Mouse (Mus musculus): ENCODE data around the gene Actr1a. TPM values are rescaled to one million over a fixed set of nuclear protein-coding genes. Genes with fewer than 3 reads are reported as not detected.

Gene Actr1a
- total RNA-seq, 2 experiments from 2014 or later = 233 to 238 TPM

DNA sequence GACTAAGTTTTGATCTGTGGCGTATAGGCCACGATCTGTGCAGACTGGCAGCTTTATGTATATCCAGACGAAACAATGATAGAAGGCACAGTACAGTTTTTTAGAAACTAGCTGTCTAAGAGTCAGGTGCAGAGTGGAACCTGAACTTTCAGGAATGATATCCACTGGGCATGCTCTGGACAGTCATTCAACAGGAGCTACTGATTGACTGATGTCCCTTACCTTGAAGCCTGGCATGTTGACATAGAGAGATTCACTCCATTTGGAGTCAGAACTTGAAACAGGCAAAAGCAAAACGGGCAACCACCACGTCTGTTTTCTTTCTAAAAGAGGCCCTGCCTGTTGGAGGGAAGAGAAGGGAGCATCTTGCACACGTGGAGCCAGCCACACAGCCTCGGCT is 5.0 kb upstream of the Actr1a start:
- no peak for DNase-seq (ENCODE audit: low spot score in 2 of 2)

DNA sequence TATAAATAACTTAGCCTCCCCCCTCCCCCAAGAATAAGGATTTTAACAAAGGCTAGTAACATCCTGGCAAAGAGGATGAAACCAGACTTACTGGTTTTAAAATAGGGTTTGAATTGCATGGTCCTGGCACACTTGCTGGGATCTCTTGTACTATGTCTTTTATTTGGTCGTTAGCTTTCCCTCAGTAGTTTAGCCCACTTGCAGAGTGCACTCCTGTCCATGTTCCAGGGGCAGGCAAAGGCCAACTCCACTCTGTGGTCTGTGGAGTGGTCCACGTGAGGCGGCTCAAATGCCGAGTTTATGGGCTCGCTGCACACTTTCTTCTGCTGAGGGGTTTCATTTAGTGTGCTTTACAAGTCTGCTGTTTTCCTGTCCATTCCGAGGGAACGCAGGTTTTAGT is 4.3 kb upstream of the Actr1a start:
- no peak for DNase-seq (ENCODE audit: low spot score in 2 of 2)

DNA sequence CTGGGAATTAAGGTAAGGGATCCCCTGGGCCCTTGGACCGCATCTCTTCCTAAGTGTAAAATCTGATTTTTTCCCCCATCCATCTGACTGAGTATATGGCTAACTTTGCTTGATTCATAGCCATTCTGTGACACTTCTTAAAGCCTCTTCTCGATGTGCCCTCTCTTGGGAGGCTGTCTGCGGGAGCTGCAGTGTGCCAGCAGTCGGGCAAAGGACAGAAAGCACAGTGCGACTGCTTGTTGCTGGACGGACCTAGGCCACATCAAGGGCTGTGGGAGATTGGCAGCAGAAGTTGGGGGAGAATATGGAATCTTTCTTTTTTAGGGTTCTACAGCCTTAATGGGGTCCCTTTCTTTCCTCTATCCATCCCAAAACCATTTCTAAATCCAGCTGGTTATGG is 3.8 kb upstream of the Actr1a start:
- no peak for DNase-seq (ENCODE audit: low spot score in 2 of 2)

DNA sequence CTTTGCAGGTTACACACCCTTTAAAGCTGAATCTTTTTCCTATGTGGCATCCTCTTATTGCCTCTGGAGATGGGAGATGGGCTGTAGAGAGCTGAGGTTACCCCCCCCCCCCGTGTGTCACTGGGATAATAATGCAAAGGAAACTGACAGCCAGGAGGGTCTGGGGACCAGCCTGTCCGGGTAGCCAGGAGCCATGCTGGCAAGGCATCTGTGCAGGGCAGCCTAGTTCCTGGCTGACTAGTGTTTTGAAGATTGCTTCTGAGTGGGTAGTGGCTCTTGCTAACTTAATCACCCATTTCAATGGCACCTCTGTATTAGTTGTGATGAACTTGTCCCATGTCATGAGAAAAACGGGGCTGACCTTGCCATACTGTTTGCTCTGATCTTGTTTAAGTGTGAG is 2.9 kb upstream of the Actr1a start:
- no peak for DNase-seq (ENCODE audit: low spot score in 2 of 2)

DNA sequence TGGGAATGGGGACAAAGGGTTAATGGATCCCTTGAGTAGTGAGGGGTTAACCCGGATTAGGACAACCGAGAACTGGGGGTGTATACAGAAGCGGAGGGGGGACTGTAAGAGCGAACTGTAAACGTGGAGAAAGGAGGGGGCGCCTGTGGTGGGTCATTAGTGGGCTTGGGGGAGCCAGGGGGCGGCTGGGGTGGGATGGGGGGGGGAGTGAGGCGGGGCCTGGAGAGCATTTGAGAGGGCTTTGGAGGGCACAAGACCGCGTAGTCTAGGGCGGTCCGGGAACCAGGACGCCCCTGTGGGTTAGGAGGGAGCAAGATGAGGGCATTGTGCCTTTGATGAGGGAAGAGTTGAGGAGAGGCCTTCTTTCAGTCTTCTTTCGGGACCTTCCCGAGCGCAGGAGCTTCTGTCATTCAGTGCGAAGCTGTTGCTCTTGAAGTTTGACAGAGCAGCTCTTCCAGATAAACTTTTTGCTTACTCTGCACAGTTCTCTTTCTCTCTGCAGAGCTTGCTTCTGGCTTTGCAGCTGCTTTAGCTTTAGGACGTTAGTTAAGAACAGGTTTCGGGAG is 2.0 kb upstream of the Actr1a start:
- no peak for DNase-seq (ENCODE audit: low spot score in 2 of 2)

DNA sequence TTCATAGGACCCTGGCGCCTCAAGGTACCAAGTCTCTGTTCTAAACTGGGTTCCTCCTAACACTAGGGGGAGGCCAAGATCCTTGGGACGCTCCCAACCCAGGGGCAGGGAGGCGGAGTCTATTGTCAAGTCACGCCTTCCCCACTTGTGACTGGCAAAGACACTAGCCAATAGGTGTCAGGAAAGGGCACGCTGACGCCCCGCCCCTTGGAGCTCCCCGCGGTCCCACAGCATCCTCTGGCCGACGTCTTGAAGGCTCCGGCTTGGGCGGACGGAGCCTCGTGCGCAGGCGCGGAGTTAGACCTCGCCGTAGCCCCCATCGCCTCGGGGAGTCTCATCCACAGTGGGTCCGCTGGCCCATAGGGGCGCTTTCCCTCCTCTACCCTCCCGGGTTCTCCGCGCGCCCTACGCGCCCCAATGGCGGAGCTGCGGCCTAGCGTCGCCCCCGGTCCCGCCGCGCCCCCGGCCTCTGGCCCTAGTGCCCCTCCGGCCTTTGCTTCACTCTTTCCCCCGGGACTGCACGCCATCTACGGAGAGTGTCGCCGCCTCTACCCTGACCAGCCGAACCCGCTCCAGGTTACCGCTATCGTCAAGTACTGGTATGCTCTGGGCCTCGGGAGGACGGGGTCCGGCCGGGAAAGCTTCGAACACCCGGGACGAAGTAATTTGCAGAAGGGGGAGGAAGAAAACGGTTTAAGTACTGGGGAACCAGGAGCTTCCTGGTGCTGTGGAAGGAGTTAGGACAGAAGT is 1.3 kb upstream of the Actr1a start, which contains the start of gene Sufu:
Gene Sufu, plus strand, starts transcription at position 211 of the 750 bp plus-strand sequence.
- peak; percentile 99 for DNase-seq (ENCODE audit: low spot score in 2 of 2)

DNA sequence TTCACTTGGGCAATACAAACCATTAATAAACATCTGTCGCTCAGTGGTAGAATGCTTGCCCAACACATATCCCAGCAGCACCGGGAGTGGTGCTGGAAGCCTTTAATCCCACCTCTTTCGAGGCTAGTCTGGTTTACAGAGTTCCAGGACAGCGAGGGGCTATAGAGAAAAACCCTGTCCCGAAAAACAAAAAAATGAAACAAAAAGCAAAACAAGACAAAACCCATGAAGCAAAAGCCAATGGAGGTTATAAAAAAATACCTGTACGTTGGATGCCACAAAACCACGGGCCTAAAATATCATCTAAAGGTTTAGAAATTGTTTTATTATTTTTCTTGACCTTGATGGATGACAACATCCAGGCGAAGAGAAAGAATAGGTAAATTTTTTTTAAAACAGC is 561 bp upstream of the Actr1a start:
- DNase-seq (ENCODE audit: low spot score in 2 of 2) = no peak

DNA sequence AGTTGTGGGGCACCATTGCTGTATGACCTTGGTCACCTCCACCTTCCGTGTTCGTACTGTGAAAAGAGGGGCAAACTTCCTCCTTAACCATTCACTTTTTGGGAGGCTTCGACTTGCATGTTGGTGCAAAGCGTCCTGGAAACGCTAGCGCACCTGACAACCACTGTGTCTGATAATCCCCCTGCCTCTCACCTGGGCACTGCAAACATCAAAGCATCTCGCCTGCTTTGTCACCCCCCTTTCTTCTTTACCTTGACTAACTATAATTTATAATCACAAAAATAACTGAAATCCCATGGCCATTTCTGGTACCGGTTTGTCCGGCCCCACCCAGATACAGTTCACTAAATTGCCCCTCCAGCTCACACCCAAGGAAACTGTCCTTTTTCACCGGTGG is 838 bp downstream of the Actr1a start:
- DNase-seq (ENCODE audit: low spot score in 2 of 2) = no peak

DNA sequence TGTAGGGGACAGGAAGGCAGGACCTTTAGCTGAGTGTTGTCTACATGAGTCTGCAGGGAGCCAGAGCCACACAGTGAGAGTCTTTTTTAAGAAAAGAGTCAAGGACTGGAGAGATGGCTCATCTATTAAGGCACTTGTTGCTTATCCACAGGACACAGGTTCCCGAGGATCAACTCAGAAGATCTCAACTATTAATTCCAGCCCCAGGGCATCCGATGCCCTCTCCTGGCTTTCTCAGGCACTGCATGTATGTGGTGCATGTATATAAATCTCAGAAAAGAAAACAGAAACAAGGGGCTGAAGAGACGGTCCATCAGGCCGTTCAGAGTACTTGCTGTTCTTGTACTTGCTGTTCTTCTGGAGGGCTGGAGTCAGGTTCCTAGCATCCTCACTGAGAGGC is 3.5 kb downstream of the Actr1a start:
- DNase-seq (ENCODE audit: low spot score in 2 of 2) = peak in 1 of 2 experiments; percentile 28

DNA sequence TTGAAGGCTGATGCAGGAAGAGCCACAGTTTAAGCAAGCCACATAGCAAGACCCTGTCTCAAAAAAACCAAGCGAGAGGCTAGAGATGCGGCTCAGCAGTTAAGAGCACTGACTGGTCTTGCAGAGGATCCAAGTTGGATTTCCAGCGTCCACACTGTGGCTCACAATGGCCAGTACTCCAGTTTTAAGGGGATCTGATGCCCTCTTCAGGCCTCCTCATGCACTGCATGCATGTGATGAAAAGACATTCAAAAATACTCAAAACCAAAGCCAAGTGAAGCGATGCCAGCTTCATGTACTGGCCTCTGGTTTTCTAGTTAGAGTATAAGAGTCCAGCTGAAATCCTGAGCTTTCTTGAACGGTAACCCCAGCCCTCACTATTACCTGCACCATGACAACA is 5.7 kb downstream of the Actr1a start:
- DNase-seq (ENCODE audit: low spot score in 2 of 2) = peak in 1 of 2 experiments; percentile 34

DNA sequence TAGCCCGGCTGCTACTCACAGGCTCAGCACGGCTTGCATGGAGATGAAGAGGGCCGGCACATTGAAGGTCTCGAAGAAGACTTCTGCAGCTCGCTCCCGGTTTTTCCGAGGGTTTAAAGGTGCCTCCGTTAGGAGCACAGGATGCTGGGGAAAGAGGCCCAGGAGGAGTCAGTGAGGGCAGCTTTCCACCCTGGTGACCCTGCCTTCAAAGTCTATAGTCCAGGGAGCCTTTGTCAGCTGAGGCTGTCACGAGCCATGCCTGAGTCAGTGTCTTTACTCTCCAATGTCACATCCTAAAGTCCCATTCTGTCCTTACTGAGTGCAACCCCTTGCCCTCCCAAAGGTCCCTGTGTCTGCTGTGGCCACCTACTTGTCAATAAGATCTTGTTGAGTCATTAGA is 13.3 kb downstream of the Actr1a start:
- DNase-seq (ENCODE audit: low spot score in 2 of 2) = no peak

DNA sequence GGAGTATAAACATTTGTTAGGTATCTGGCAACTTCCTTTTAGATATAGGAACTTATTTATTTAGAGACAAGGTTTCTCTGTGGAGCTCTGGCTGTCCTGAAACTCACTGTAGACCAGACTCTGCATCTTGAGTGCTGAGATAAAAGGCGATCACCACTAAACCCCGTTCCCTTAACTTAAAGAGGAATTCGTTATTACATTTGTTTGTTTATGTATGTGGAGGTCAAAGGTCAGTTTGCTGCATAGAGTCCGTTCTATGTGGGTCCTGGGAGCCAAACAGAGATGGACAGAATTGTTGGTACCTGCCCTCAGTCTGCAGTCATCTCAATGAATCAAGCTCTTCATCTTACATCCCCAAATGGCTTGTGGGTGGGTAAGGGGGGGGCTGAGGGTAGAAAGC is 19.7 kb downstream of the Actr1a start:
- DNase-seq (ENCODE audit: low spot score in 2 of 2) = no peak

DNA sequence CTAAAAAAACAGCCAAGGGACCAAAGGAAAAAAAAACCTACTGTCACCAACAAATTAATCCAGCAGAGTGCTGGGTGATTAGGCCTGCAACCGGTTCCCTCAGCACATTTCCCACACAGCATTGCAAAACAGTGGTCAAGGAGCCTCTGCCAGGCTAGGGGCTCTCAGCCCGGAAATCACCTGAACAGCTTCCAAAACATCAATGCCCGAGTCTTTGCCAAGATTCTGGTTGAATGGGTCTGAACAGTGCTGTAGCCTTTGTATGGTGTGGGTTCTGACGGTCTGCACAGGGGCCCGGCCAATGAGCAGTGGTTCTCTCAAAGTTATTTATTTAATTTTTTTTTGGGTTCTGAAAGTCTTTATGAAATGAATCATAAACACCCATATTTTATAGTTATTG is 20.1 kb downstream of the Actr1a start:
- peak; percentile 58 to 62 for DNase-seq (ENCODE audit: low spot score in 2 of 2)

DNA sequence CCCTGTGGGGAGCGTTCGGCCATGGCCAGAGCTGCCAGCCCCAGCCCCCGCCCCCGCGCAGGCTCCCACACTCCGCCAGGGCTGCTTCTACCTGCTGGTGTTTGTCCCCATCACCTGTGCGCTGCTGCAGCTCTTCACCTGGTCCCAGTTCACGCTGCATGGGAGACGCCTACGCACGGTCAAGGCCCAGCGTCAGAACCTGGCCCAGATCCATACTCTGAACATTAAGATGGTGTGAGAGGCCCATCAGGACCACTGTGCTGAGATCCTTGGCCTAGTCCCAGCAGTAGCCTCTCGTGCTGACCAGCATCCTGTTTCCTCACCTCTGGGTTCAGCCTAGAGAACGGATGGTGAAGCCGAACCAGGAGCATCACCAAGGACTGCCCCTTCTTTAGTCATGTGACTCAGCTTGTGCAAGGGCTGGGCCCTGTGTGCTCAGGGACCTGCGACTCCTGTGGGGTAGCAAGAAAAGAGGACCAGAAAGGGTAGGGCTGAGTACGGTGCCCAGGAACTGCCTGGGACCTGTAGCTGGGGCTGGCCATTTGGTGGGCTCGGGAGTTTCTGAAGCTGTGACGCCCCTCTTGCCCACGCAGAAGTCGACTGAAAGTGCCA is 21.0 kb downstream of the Actr1a start:
- peak in 1 of 2 experiments; percentile 32 for DNase-seq (ENCODE audit: low spot score in 2 of 2)

DNA sequence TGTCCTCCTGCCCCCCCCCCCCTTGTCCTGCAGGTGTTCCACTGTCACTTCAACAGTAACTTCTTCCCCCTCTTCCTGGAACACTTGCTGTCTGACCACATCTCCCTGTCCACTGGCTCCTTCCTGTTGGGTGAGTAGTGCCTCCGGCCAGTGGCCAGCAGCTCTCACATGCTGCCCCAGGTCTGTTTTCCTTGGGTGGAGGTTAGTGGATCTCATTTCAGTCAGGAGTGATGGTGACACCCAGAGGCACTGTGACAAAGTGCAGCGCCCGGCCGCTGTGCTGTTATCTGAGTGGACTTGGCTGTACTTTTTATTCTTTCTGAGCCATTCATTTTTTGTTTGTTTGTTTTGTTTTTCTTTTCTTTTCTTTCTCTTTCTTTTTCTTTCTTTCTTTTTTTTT is 26.3 kb downstream of the Actr1a start:
- peak; percentile 56 to 69 for DNase-seq (ENCODE audit: low spot score in 2 of 2)

DNA sequence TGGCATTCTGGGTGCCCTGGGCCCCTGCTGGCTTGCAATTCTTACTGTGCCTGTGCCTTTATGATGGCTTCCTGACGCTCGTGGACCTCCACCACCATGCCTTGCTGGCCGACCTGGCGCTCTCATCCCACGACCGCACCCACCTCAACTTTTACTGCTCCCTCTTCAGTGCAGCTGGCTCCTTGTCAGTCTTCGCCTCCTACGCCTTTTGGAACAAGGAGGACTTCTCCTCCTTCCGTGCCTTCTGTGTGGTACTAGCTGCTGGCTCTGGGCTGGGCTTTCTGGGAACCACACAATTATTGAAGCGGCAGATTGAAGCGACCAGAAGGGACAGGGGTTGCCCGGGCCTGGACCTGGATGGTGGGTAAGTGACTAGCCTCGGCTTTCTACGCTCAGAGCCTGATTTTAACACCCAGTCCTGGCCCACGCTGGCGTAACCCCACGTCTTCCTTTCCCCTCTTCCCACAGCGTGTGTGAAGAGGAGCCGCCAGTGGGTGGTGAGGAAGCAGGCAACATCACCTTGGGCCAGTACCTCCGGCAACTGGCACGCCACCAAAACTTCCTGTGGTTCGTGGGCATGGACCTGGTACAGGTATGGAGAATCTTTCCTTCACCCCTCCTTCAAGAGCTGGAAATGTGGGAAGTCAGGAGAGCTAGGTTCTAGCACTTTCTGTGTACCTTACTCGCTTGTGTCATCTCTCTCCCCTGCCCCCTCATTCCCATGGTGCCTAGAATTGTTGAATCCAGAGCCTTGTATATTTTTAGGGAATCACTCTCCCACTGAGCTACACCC is 27.6 kb downstream of the Actr1a start:
- no peak for DNase-seq (ENCODE audit: low spot score in 2 of 2)

DNA sequence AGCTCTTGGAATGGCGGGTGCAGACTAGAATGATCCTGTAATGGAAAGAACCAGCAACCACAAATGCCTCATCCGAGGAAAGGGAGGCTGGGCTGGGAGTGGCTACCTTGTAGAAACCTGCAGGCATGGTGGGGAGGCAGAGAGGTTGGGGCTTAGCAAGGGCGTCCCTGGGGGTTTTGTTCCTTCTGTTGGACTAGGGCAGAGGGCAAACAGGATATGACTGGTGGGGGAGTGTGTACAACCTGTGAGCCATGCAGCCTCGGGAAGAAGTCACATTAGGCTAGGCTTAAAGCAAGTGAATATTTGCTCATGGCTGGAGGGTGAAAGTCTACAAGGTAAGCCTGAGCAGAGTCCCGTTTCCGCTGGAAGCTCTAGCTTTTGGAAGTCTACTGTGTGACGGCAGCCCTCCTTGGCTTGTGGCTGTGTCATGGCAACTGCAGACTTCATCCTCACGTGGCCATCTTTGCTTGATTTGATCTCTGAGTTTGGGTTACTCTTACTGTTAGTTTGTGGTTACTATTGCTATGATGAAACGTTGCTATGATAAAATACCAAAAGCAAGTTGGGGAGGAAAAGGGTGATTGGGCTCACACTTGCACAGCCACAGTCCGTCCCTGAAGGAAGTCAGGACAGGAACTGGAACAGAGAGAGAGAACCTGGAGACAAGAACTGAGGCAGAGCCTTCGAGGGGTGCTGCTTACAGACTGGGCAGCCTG is 32.1 kb downstream of the Actr1a start:
- no peak for DNase-seq (ENCODE audit: low spot score in 2 of 2)

DNA sequence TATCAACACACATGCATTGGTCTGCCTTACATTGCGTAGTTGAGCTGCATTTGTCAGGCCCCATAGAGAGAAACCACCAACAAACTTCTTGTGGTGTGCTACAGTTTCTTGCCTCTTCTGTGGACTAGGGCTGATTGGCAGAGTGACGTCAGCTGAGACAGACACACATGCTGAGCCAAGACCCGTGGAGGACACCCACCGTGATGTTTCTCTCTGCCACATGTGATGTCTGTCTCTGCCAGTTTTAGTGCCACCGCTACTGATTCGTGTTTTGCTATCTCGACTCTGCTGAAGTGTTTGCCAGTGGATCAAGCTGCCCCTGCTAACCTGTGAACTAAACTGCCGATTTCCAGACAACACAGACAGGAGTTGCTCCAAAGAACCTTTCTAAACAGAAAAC is 33.4 kb downstream of the Actr1a start:
- no peak for DNase-seq (ENCODE audit: low spot score in 2 of 2)

DNA sequence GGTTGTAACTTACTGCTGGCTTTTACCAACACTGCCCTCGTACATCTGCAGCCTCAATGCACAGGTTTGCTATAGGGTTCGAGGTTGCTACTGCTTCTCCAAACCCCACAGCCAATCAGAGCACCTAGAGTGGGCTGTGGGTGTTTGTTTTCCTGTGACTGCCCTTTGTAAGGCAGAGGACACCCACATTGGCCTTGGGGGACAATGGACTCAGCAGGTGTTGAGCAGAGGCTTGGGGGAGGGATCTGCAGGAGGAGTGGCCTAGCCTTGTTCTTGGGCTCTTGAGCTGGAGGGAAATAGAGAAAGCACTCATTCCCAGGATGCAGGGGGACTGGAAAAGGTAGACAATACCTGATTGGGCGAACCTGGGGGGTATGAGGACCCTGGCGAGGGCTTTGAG is 37.2 kb downstream of the Actr1a start:
- no peak for DNase-seq (ENCODE audit: low spot score in 2 of 2)

DNA sequence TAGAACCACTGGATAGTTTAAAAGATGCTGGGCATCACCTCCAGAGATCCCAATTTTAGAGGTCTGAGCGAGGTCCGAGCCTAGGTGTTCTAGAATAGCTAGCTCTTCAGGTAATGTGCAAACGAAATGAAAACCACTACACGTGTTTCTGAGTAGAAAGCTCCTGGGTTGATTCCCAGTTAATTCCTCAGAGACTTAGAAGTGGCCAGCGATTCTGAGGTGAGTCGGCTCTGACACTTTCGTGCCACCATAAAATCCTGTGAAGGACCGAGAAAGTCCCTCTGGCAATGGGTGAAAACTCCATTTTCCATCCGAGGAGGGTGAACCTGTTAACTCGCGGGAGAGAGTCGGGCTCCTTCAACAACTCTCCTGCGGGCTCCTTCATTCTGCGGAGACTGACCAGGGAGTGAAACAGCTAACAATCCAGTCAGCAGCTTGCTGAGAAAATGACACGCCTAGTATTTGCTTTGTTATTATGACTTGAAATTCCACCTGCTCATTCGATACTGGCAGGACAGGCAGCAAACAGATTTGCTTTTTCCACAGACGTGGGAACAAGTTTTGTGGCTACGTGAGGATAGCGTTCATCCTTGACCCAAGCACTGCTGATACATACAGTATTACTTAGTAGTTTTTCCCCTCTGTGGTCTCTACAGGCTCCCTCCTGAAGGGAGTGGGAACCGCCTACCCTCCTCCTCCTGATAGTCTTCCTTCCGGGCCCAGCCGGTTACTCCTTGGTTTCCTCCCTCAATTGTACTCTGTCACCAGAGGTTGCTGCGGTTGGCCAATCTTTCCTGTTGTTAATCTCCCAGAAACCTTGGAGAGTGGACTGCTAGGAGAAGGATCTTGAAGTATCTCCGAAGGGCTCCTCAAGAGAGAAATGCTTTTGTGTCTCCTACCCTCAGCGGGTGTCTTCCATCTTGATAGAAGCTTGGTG is 37.9 kb downstream of the Actr1a start:
- no peak for DNase-seq (ENCODE audit: low spot score in 2 of 2)
